Mouse (Mus musculus): Measurements from ENCODE around the gene Pde1a. TPM values are rescaled to one million over a fixed set of nuclear protein-coding genes. Genes with fewer than 3 reads are reported as not detected.

Pde1a gene
- polyA plus RNA-seq, 1 experiment = 0.67 TPM

GRCm38 (mm10) chr2:79972271-79972670 lies 157.0 kb downstream of the Pde1a start:
- H3K27me3 ChIP-seq (ENCODE audit: control insufficient read depth, insufficient read depth, insufficient read length) = no peaks in the 10 kb centered on the region
- H3K4me3 ChIP-seq = no peak overlapping the region
- TF ChIP-seq SRF (IDR thresholded peaks at IDR 0.05; ENCODE audit: control insufficient read depth, insufficient read length, low read depth) (no peak), REST (IDR thresholded peaks at IDR 0.05; ENCODE audit: insufficient read depth, insufficient read length) (no peak), TCF12 (IDR thresholded peaks at IDR 0.05; ENCODE audit: insufficient read depth, poor library complexity, severe bottlenecking) (no peak)
- H3ac ChIP-seq (ENCODE audit: control insufficient read depth, insufficient read length) = no peak overlapping the region
- no peaks in the 10 kb centered on the region for H3K79me2 ChIP-seq (ENCODE audit: control insufficient read depth, insufficient read depth)
- no peak overlapping the region for H3K4me2 ChIP-seq (ENCODE audit: low read depth)
- H3K36me3 ChIP-seq (ENCODE audit: control insufficient read depth, insufficient read depth) = no peaks in the 10 kb centered on the region

DNA sequence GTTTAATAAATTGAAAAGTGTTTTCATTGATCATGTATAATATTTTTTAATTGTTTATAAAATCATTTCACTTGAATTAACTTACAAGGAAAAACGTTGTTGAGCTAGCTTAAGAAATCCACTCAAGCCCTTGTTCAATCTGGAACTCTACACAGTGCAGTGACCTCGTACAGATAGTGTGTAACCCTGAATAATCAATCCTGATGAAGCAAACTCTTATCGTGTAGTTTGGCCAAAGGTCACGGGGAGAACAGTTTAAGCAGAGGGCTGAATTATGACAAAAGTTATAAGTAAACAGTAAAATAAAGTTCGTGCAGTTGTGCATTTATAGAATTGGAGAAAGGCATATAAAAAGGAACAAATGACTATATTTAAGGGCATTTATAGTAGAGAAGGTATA lies 159.7 kb downstream of the Pde1a start:
- Histone ChIP-seq H3K27me3 (ENCODE audit: control insufficient read depth, insufficient read depth, insufficient read length) (no peaks in the 10 kb centered on the region), H3K4me2 (ENCODE audit: low read depth) (no peak overlapping the region), H3ac (ENCODE audit: control insufficient read depth, insufficient read length) (no peak overlapping the region), H3K36me3 (ENCODE audit: control insufficient read depth, insufficient read depth) (no peaks in the 10 kb centered on the region), H3K79me2 (ENCODE audit: control insufficient read depth, insufficient read depth) (no peaks in the 10 kb centered on the region), H3K4me3 (no peak overlapping the region)
- TF ChIP-seq POLR2AphosphoS2 (IDR thresholded peaks at IDR 0.05; ENCODE audit: insufficient read length, low read depth) = no peak
- TF ChIP-seq USF1 (IDR thresholded peaks at IDR 0.05; ENCODE audit: low read depth) = no peak
- no peak for TF ChIP-seq TCF12 (IDR thresholded peaks at IDR 0.05; ENCODE audit: insufficient read depth, poor library complexity, severe bottlenecking)
- TF ChIP-seq SRF (IDR thresholded peaks at IDR 0.05; ENCODE audit: control insufficient read depth, insufficient read length, low read depth) = no peak
- no peak for TF ChIP-seq CEBPB (IDR thresholded peaks at IDR 0.05; ENCODE audit: insufficient read depth, poor library complexity, severe bottlenecking)
- TF ChIP-seq MYOD1 (IDR thresholded peaks at IDR 0.05; ENCODE audit: control insufficient read depth in 1 of 3, insufficient read length in 2 of 3, low read depth in 2 of 3) = no peak
- TF ChIP-seq REST (IDR thresholded peaks at IDR 0.05; ENCODE audit: insufficient read depth, insufficient read length) = no peak
- no peak for TF ChIP-seq TCF3 (IDR thresholded peaks at IDR 0.05; ENCODE audit: insufficient read length, low read depth)
- TF ChIP-seq POLR2A (IDR thresholded peaks at IDR 0.05; ENCODE audit: insufficient read length, low read depth) = no peak
- TF ChIP-seq E2F4 (IDR thresholded peaks at IDR 0.05; ENCODE audit: insufficient read depth) = no peak
- TF ChIP-seq MYOG (IDR thresholded peaks at IDR 0.05; ENCODE audit: control insufficient read depth in 1 of 3, insufficient read depth in 1 of 3, insufficient read length in 2 of 3, low read depth in 2 of 3) = no peak
- TF ChIP-seq MAX (IDR thresholded peaks at IDR 0.05; ENCODE audit: low read depth) = no peak

DNA sequence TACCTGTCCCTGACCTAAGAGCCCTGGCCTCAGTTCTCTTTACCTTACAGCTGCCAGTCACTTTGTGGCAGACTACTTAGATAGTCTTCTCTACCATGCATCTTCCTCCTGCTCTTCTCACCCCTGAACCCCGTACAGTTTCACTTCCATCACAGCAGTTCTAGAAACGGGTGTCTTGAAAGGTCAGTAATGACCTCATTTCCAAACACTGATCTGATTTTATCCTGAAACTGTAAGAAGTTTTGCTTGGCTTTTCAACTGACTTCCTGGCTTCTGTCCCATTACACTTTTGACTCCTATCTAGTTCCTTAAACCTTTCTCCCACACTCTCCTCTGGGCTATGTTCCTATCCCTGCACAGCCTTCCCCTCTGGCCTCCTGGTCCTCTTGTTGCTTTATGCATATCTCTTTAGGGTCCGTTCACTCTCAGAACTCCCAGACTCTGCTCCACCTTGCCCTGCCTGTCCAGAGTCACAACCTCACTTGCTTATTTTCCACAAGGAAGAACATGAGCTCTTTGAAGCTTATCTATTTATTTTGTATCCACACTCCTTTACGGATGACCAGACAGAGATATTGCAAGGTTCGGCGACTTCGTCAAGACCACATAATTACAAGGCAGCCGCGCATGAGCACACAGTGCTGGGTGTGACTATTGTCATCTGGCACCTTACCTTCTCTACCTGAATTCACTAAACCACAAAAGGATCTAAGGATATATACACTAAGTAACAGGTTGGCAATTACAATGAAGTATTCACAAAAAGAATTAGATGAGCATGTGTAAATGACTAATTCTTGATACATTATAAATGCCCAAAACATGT lies 162.4 kb downstream of the Pde1a start:
- no peak for TF ChIP-seq USF1 (IDR thresholded peaks at IDR 0.05; ENCODE audit: low read depth)
- no peak for TF ChIP-seq POLR2A (IDR thresholded peaks at IDR 0.05; ENCODE audit: insufficient read length, low read depth)
- no peak for TF ChIP-seq MYOG (IDR thresholded peaks at IDR 0.05; ENCODE audit: control insufficient read depth in 1 of 3, insufficient read depth in 1 of 3, insufficient read length in 2 of 3, low read depth in 2 of 3)
- TF ChIP-seq SRF (IDR thresholded peaks at IDR 0.05; ENCODE audit: control insufficient read depth, insufficient read length, low read depth) = no peak
- no peak for TF ChIP-seq E2F4 (IDR thresholded peaks at IDR 0.05; ENCODE audit: insufficient read depth)
- TF ChIP-seq CEBPB (IDR thresholded peaks at IDR 0.05; ENCODE audit: insufficient read depth, poor library complexity, severe bottlenecking) = no peak
- no peak for TF ChIP-seq POLR2AphosphoS2 (IDR thresholded peaks at IDR 0.05; ENCODE audit: insufficient read length, low read depth)
- TF ChIP-seq MAX (IDR thresholded peaks at IDR 0.05; ENCODE audit: low read depth) = no peak
- TF ChIP-seq TCF12 (IDR thresholded peaks at IDR 0.05; ENCODE audit: insufficient read depth, poor library complexity, severe bottlenecking) = no peak
- no peak for TF ChIP-seq MYOD1 (IDR thresholded peaks at IDR 0.05; ENCODE audit: control insufficient read depth in 1 of 3, insufficient read length in 2 of 3, low read depth in 2 of 3)
- TF ChIP-seq TCF3 (IDR thresholded peaks at IDR 0.05; ENCODE audit: insufficient read length, low read depth) = no peak
- no peak for TF ChIP-seq REST (IDR thresholded peaks at IDR 0.05; ENCODE audit: insufficient read depth, insufficient read length)
- Histone ChIP-seq H3K36me3 (ENCODE audit: control insufficient read depth, insufficient read depth) (no peaks in the 10 kb centered on the region), H3ac (ENCODE audit: control insufficient read depth, insufficient read length) (no peak overlapping the region), H3K4me2 (ENCODE audit: low read depth) (no peak overlapping the region), H3K27me3 (ENCODE audit: control insufficient read depth, insufficient read depth, insufficient read length) (no peaks in the 10 kb centered on the region), H3K79me2 (ENCODE audit: control insufficient read depth, insufficient read depth) (no peaks in the 10 kb centered on the region), H3K4me3 (no peak overlapping the region)

GRCm38 (mm10) chr2:79966086-79966485 lies 163.2 kb downstream of the Pde1a start:
- no peaks in the 10 kb centered on the region for H3K79me2 ChIP-seq (ENCODE audit: control insufficient read depth, insufficient read depth)
- no peak overlapping the region for H3K4me3 ChIP-seq
- H3K27me3 ChIP-seq (ENCODE audit: control insufficient read depth, insufficient read depth, insufficient read length) = no peaks in the 10 kb centered on the region
- H3ac ChIP-seq (ENCODE audit: control insufficient read depth, insufficient read length) = no peak overlapping the region
- TF ChIP-seq USF1 (IDR thresholded peaks at IDR 0.05; ENCODE audit: low read depth) (peak; percentile 28), TCF3 (IDR thresholded peaks at IDR 0.05; ENCODE audit: insufficient read length, low read depth) (no peak)
- H3K4me2 ChIP-seq (ENCODE audit: low read depth) = no peak overlapping the region
- H3K36me3 ChIP-seq (ENCODE audit: control insufficient read depth, insufficient read depth) = no peaks in the 10 kb centered on the region

DNA sequence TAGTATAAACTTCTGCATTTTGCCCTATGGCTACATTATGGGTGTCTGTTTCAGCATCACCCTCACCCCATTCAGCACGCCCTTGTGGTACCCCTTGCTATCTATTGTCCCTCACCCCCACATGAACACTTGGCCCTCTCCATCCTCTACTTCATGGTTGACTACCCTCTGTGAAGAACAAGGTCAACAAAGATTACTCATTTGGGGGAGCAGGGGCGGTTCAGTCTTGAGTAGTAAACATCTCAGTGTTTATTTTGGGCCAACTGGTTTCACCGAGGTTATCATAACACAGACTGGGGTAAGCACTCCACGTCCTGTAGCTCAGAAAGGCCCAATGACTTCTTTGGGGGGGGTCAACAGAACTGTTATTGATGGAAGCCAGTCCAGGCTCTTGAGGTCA lies 164.3 kb downstream of the Pde1a start:
- H3K27me3 ChIP-seq (ENCODE audit: control insufficient read depth, insufficient read depth, insufficient read length) = no peaks in the 10 kb centered on the region
- H3K79me2 ChIP-seq (ENCODE audit: control insufficient read depth, insufficient read depth) = no peaks in the 10 kb centered on the region
- H3ac ChIP-seq (ENCODE audit: control insufficient read depth, insufficient read length) = no peak overlapping the region
- H3K36me3 ChIP-seq (ENCODE audit: control insufficient read depth, insufficient read depth) = no peaks in the 10 kb centered on the region
- no peak overlapping the region for H3K4me3 ChIP-seq
- H3K4me2 ChIP-seq (ENCODE audit: low read depth) = no peak overlapping the region
- TF ChIP-seq USF1 (IDR thresholded peaks at IDR 0.05; ENCODE audit: low read depth) (no peak), MYOD1 (IDR thresholded peaks at IDR 0.05; ENCODE audit: control insufficient read depth in 1 of 3, insufficient read length in 2 of 3, low read depth in 2 of 3) (no peak), REST (IDR thresholded peaks at IDR 0.05; ENCODE audit: insufficient read depth, insufficient read length) (no peak), MYOG (IDR thresholded peaks at IDR 0.05; ENCODE audit: control insufficient read depth in 1 of 3, insufficient read depth in 1 of 3, insufficient read length in 2 of 3, low read depth in 2 of 3) (no peak), POLR2AphosphoS2 (IDR thresholded peaks at IDR 0.05; ENCODE audit: insufficient read length, low read depth) (no peak), POLR2A (IDR thresholded peaks at IDR 0.05; ENCODE audit: insufficient read length, low read depth) (no peak), TCF3 (IDR thresholded peaks at IDR 0.05; ENCODE audit: insufficient read length, low read depth) (no peak), SRF (IDR thresholded peaks at IDR 0.05; ENCODE audit: control insufficient read depth, insufficient read length, low read depth) (no peak), MAX (IDR thresholded peaks at IDR 0.05; ENCODE audit: low read depth) (no peak), E2F4 (IDR thresholded peaks at IDR 0.05; ENCODE audit: insufficient read depth) (no peak), CEBPB (IDR thresholded peaks at IDR 0.05; ENCODE audit: insufficient read depth, poor library complexity, severe bottlenecking) (no peak), TCF12 (IDR thresholded peaks at IDR 0.05; ENCODE audit: insufficient read depth, poor library complexity, severe bottlenecking) (no peak)
